Mouse (Mus musculus): ENCODE measurements around the gene Rreb1. TPM values are rescaled to one million over a fixed set of nuclear protein-coding genes. Genes with fewer than 3 reads are reported as not detected.

Gene Rreb1
- polyA plus RNA-seq, 1 experiment, result 4.6 TPM

DNA sequence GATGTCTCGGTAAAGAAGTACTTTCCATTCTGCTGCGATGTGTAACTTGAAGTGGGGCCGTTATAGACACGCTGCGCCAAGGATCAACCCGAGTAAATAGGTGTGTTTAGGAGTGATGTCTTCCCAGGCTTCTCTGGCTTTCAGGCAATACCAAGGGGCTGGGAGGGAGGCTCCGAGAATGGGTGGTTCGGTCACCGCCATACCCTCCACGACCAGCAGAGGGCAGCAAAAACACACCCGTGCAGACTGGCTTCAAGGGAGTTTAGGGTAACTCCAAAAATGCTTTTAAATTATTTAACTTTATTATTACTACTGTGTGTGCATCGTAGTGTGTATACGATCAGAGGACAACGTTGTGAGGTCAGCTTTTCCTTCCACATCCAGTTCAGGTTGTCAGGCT, 191.1 kb downstream of the Rreb1 start:
- Histone ChIP-seq H3K36me3 (ENCODE audit: control insufficient read depth, insufficient read depth, low read length) (no peaks in the 10 kb centered on the region), H3K27ac (ENCODE audit: control insufficient read depth, insufficient read depth, low read depth, low read length) (no peak overlapping the region), H3K27me3 (ENCODE audit: control insufficient read depth, insufficient read depth, low read length) (no peaks in the 10 kb centered on the region), H3K4me3 (ENCODE audit: control insufficient read depth, low read depth, low read length) (no peak overlapping the region), H3K4me1 (ENCODE audit: control insufficient read depth, insufficient read depth, low read length) (peaks cover 25% of the 10 kb centered on the region)
- TF ChIP-seq POLR2A (IDR thresholded peaks at IDR 0.05; ENCODE audit: control insufficient read depth, low read depth, low read length), result no peak
- TF ChIP-seq CTCF (IDR thresholded peaks at IDR 0.05; ENCODE audit: control insufficient read depth, insufficient read depth, insufficient replicate concordance, low read depth, low read length), result peak; percentile 89

DNA sequence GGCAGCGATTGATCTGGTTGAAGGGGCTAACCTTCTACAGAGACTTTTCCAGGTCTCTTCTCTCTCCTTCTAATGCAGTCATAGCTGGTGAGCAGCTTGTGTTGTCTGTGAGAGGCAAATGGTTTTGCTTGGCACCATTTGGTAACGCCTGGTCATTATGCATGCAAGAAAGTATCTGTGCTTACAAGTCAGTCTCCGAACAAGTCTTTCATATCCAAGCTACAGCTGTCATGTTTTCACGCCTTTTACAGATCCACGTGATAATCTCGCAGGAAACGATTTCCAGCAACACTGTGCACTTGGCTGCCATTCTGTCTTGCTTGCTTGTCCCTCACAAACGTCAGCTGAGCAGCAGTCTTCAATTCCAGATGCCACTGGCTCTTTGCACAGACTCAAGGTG, 191.8 kb downstream of the Rreb1 start:
- H3K4me1 ChIP-seq (ENCODE audit: control insufficient read depth, insufficient read depth, low read length), result peaks cover 19% of the 10 kb centered on the region
- TF ChIP-seq POLR2A (IDR thresholded peaks at IDR 0.05; ENCODE audit: control insufficient read depth, low read depth, low read length) (no peak), CTCF (IDR thresholded peaks at IDR 0.05; ENCODE audit: control insufficient read depth, insufficient read depth, insufficient replicate concordance, low read depth, low read length) (no peak)

GRCm38 (mm10) chr13:37970887-37971530, 192.8 kb downstream of the Rreb1 start:
- Histone ChIP-seq H3K4me3 (ENCODE audit: control insufficient read depth, low read depth, low read length) (no peak overlapping the region), H3K27me3 (ENCODE audit: control insufficient read depth, insufficient read depth, low read length) (no peaks in the 10 kb centered on the region), H3K36me3 (ENCODE audit: control insufficient read depth, insufficient read depth, low read length) (no peaks in the 10 kb centered on the region), H3K27ac (ENCODE audit: control insufficient read depth, insufficient read depth, low read depth, low read length) (no peak overlapping the region), H3K4me1 (ENCODE audit: control insufficient read depth, insufficient read depth, low read length) (peaks cover 14% of the 10 kb centered on the region)
- TF ChIP-seq POLR2A (IDR thresholded peaks at IDR 0.05; ENCODE audit: control insufficient read depth, low read depth, low read length), result no peak
- TF ChIP-seq CTCF (IDR thresholded peaks at IDR 0.05; ENCODE audit: control insufficient read depth, insufficient read depth, insufficient replicate concordance, low read depth, low read length), result peak; percentile 31; the same call in 1 of the 2 replicates

More for the DNA sequence above, 191.8 kb downstream of the Rreb1 start:
- Histone ChIP-seq H3K36me3 (ENCODE audit: control insufficient read depth, insufficient read depth, low read length) (no peaks in the 10 kb centered on the region), H3K27me3 (ENCODE audit: control insufficient read depth, insufficient read depth, low read length) (no peaks in the 10 kb centered on the region), H3K27ac (ENCODE audit: control insufficient read depth, insufficient read depth, low read depth, low read length) (no peak overlapping the region), H3K4me3 (ENCODE audit: control insufficient read depth, low read depth, low read length) (no peak overlapping the region)

DNA sequence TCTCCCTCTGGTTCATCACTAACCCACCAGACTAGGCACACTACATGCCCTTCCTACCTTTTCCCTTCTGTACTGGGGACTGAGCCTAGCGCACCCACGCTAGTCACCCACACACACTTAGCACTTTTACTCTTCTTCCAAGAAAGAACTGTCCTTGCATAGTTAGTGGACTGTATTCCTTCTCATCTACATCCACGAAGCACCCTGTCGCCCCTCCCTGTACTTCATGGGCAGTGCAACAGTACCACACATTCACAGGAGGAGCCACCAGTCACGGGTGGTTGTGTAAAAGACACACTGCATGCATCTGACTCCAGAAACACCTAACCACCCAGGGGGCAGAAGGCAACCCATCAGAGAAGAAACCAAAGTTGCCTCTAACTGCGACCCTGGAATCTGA, 195.8 kb downstream of the Rreb1 start:
- TF ChIP-seq POLR2A (IDR thresholded peaks at IDR 0.05; ENCODE audit: control insufficient read depth, low read depth, low read length) (no peak), CTCF (IDR thresholded peaks at IDR 0.05; ENCODE audit: control insufficient read depth, insufficient read depth, insufficient replicate concordance, low read depth, low read length) (no peak)
- no peaks in the 10 kb centered on the region for H3K27me3 ChIP-seq (ENCODE audit: control insufficient read depth, insufficient read depth, low read length)
- H3K4me1 ChIP-seq (ENCODE audit: control insufficient read depth, insufficient read depth, low read length), result no peaks in the 10 kb centered on the region
- H3K36me3 ChIP-seq (ENCODE audit: control insufficient read depth, insufficient read depth, low read length), result peaks cover 3% of the 10 kb centered on the region
- H3K4me3 ChIP-seq (ENCODE audit: control insufficient read depth, low read depth, low read length), result no peak overlapping the region
- no peak overlapping the region for H3K27ac ChIP-seq (ENCODE audit: control insufficient read depth, insufficient read depth, low read depth, low read length)

GRCm38 (mm10) chr13:37974731-37975130, 196.5 kb downstream of the Rreb1 start:
- H3K4me1 ChIP-seq (ENCODE audit: control insufficient read depth, insufficient read depth, low read length), result no peaks in the 10 kb centered on the region
- peaks cover 5% of the 10 kb centered on the region for H3K36me3 ChIP-seq (ENCODE audit: control insufficient read depth, insufficient read depth, low read length)
- H3K27me3 ChIP-seq (ENCODE audit: control insufficient read depth, insufficient read depth, low read length), result no peaks in the 10 kb centered on the region
- no peak for TF ChIP-seq POLR2A (IDR thresholded peaks at IDR 0.05; ENCODE audit: control insufficient read depth, low read depth, low read length)
- no peak overlapping the region for H3K27ac ChIP-seq (ENCODE audit: control insufficient read depth, insufficient read depth, low read depth, low read length)
- no peak overlapping the region for H3K4me3 ChIP-seq (ENCODE audit: control insufficient read depth, low read depth, low read length)

DNA sequence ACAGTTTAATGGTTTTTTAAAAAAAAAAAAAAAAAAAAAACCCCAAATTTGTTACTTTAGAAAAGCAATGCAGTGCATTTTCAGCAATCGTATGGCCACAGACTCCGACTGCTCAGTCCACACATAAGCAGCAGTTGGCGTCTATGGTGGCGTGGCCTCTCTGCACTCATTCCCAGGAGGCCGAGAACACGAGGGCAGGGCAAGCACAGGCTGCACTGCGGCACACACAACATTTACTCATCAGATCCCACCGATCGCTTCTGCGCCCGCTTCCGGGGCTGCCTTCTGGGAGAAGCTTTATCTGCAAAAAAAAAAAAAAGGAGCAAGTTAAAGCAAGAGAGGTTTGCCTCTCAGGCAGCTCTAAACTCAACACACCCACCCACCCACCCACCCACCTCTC, 201.3 kb downstream of the Rreb1 start:
- Histone ChIP-seq H3K36me3 (ENCODE audit: control insufficient read depth, insufficient read depth, low read length) (peaks cover 7% of the 10 kb centered on the region), H3K27me3 (ENCODE audit: control insufficient read depth, insufficient read depth, low read length) (no peaks in the 10 kb centered on the region), H3K4me3 (ENCODE audit: control insufficient read depth, low read depth, low read length) (no peak overlapping the region), H3K27ac (ENCODE audit: control insufficient read depth, insufficient read depth, low read depth, low read length) (no peak overlapping the region), H3K4me1 (ENCODE audit: control insufficient read depth, insufficient read depth, low read length) (no peaks in the 10 kb centered on the region)
- TF ChIP-seq CTCF (IDR thresholded peaks at IDR 0.05; ENCODE audit: control insufficient read depth, insufficient read depth, insufficient replicate concordance, low read depth, low read length) (no peak), POLR2A (IDR thresholded peaks at IDR 0.05; ENCODE audit: control insufficient read depth, low read depth, low read length) (no peak)

DNA sequence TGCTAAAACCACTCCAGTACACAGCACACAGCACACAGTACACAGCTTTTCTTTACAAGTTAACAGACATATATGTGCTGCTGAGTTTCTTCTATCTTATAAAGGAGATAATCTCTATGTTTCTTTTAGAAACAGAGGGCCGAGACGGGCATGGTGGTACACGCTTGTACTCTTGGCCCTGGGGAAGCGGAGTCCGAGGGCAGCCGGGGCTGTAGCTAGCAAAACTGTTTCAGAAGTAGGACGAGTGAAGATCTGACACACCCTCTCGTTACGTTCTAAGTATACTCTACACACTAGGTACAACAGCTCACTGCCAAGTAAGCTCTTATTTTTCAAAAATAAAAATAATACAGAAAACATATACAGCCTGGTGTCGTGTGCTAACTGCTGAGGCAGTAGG, 202.1 kb downstream of the Rreb1 start:
- peaks cover 7% of the 10 kb centered on the region for H3K36me3 ChIP-seq (ENCODE audit: control insufficient read depth, insufficient read depth, low read length)
- no peak overlapping the region for H3K27ac ChIP-seq (ENCODE audit: control insufficient read depth, insufficient read depth, low read depth, low read length)
- no peak overlapping the region for H3K4me3 ChIP-seq (ENCODE audit: control insufficient read depth, low read depth, low read length)
- TF ChIP-seq POLR2A (IDR thresholded peaks at IDR 0.05; ENCODE audit: control insufficient read depth, low read depth, low read length) (no peak), CTCF (IDR thresholded peaks at IDR 0.05; ENCODE audit: control insufficient read depth, insufficient read depth, insufficient replicate concordance, low read depth, low read length) (no peak)
- no peaks in the 10 kb centered on the region for H3K4me1 ChIP-seq (ENCODE audit: control insufficient read depth, insufficient read depth, low read length)
- no peaks in the 10 kb centered on the region for H3K27me3 ChIP-seq (ENCODE audit: control insufficient read depth, insufficient read depth, low read length)

GRCm38 (mm10) chr13:37981063-37981462, 202.9 kb downstream of the Rreb1 start:
- TF ChIP-seq CTCF (IDR thresholded peaks at IDR 0.05; ENCODE audit: control insufficient read depth, insufficient read depth, insufficient replicate concordance, low read depth, low read length) (no peak), POLR2A (IDR thresholded peaks at IDR 0.05; ENCODE audit: control insufficient read depth, low read depth, low read length) (no peak)
- Histone ChIP-seq H3K27me3 (ENCODE audit: control insufficient read depth, insufficient read depth, low read length) (no peaks in the 10 kb centered on the region), H3K27ac (ENCODE audit: control insufficient read depth, insufficient read depth, low read depth, low read length) (no peak overlapping the region), H3K4me3 (ENCODE audit: control insufficient read depth, low read depth, low read length) (no peak overlapping the region), H3K36me3 (ENCODE audit: control insufficient read depth, insufficient read depth, low read length) (peaks cover 7% of the 10 kb centered on the region), H3K4me1 (ENCODE audit: control insufficient read depth, insufficient read depth, low read length) (no peaks in the 10 kb centered on the region)
